Mouse (Mus musculus) MEL (cell line): ENCODE results near the gene Tmem86a. TPM values are rescaled to one million over a fixed set of nuclear protein-coding genes. Genes with fewer than 3 reads are reported as not detected.
"Not testable (repeated sequence)": the region's sequence is repeated elsewhere in the genome, so short reads cannot be mapped to it uniquely, and the experiment has no call there.

Experiments used
- DNase-seq: peaks from one replicate; pipeline ENCODE4 v3.0.0; 2011; ENCODE audit warnings: low read depth, low spot score
- H3K27ac ChIP-seq: 2 replicates; pipeline ENCODE4 v1.5.1; 2012; ENCODE audit warnings: low read depth, mild to moderate bottlenecking, control low read depth, low read length, moderate library complexity; ENCODE audit not compliant: control insufficient read depth
- H3K27me3 ChIP-seq, 2 experiments: fragments of 150-350 bp in 1 of 2; sonication (generic) in 1 of 2; 2 replicates each; pipeline ENCODE4 v1.6.1; 2012; ENCODE audit warnings: low read length in 2 of 2, mild to moderate bottlenecking in 2 of 2, improper control_type of control experiment in 1 of 2, moderate library complexity in 1 of 2; ENCODE audit not compliant: insufficient read depth in 2 of 2, control insufficient read depth in 1 of 2
- H3K36me3 ChIP-seq, 2 experiments: 2 replicates each; pipeline ENCODE4 v1.6.1; 2012 to 2014; ENCODE audit warnings: low read length in 2 of 2, improper control_type of control experiment in 1 of 2, inconsistent platforms in 1 of 2, mild to moderate bottlenecking in 1 of 2; ENCODE audit not compliant: insufficient read depth in 2 of 2, control insufficient read depth in 1 of 2
- H3K4me1 ChIP-seq, 2 experiments: fragments of 150-350 bp in 1 of 2; sonication (generic) in 1 of 2; 2 replicates each; pipeline ENCODE4 v1.6.1; 2012; ENCODE audit warnings: low read length in 2 of 2, improper control_type of control experiment in 1 of 2, mild to moderate bottlenecking in 1 of 2; ENCODE audit not compliant: insufficient read depth in 2 of 2, control insufficient read depth in 1 of 2
- H3K4me3 ChIP-seq, 2 experiments: fragments of 150-350 bp in 1 of 2; sonication (generic) in 1 of 2; 2 replicates each; pipeline ENCODE4 v1.5.1; 2012; ENCODE audit warnings: low read depth in 2 of 2, low read length in 2 of 2, mild to moderate bottlenecking in 2 of 2, moderate library complexity in 2 of 2, control low read depth in 1 of 2, improper control_type of control experiment in 1 of 2; ENCODE audit not compliant: control insufficient read depth in 1 of 2, insufficient read depth in 1 of 2
- H3K79me2 ChIP-seq: 2 replicates; pipeline ENCODE4 v1.6.1; 2012; ENCODE audit warnings: mild to moderate bottlenecking, low read length, moderate library complexity; ENCODE audit not compliant: control insufficient read depth, poor library complexity, insufficient read depth
- H3K9ac ChIP-seq: 2 replicates; pipeline ENCODE4 v1.6.1; 2012; ENCODE audit warnings: low read depth, mild to moderate bottlenecking, control low read depth, low read length, moderate library complexity; ENCODE audit not compliant: control insufficient read depth, poor library complexity, severe bottlenecking
- H3K9me3 ChIP-seq: fragments of 150-350 bp; sonication (generic); replicated peaks from 2 replicates; pipeline ENCODE4 v1.6.1; 2012; ENCODE audit warnings: mild to moderate bottlenecking, low read length, improper control_type of control experiment, moderate library complexity; ENCODE audit not compliant: insufficient read depth
- CHD1 ChIP-seq: IDR thresholded peaks from 2 replicates; pipeline ENCODE4 v1.6.1; 2012; ENCODE audit warnings: low read depth, mild to moderate bottlenecking, inconsistent platforms, low read length, improper control_type of control experiment
- JUND ChIP-seq: IDR thresholded peaks from 2 replicates; pipeline ENCODE4 v1.6.1; 2011; ENCODE audit warnings: low read depth, mild to moderate bottlenecking, improper control_type of control experiment, low read length
- MEF2A ChIP-seq: IDR thresholded peaks from 2 replicates; pipeline ENCODE4 v1.6.1; 2014; ENCODE audit warnings: low read depth, mild to moderate bottlenecking, inconsistent platforms, low read length, improper control_type of control experiment; ENCODE audit not compliant: poor library complexity, insufficient replicate concordance, severe bottlenecking; ENCODE audit errors: extremely low read depth
- MYC ChIP-seq: IDR thresholded peaks from 2 replicates; pipeline ENCODE4 v1.6.1; 2011; ENCODE audit warnings: low read depth, mild to moderate bottlenecking, low read length, improper control_type of control experiment, moderate library complexity
- NELFE ChIP-seq: IDR thresholded peaks from 2 replicates; pipeline ENCODE4 v1.6.1; 2011; ENCODE audit warnings: low read depth, low read length, improper control_type of control experiment
- SMC3 ChIP-seq: IDR thresholded peaks from 2 replicates; pipeline ENCODE4 v1.6.1; 2011; ENCODE audit warnings: low read depth, low read length, improper control_type of control experiment
- TAL1 ChIP-seq: IDR thresholded peaks from 2 replicates; pipeline ENCODE4 v1.6.1; 2012; ENCODE audit warnings: mild to moderate bottlenecking, inconsistent platforms, low read length, moderate library complexity, mixed read lengths
- UBTF ChIP-seq: IDR thresholded peaks from 2 replicates; pipeline ENCODE4 v1.6.1; 2012; ENCODE audit warnings: low read depth, mild to moderate bottlenecking, inconsistent platforms, low read length, improper control_type of control experiment, moderate library complexity, borderline replicate concordance; ENCODE audit not compliant: insufficient read depth
- USF1 ChIP-seq: IDR thresholded peaks from 2 replicates; pipeline ENCODE4 v1.6.1; 2014; ENCODE audit warnings: low read depth, mild to moderate bottlenecking, inconsistent platforms, low read length, improper control_type of control experiment, moderate library complexity
- ZKSCAN1 ChIP-seq: IDR thresholded peaks from 2 replicates; pipeline ENCODE4 v1.6.1; 2012; ENCODE audit warnings: low read depth, mild to moderate bottlenecking, inconsistent platforms, low read length, improper control_type of control experiment, moderate library complexity
- polyA plus RNA-seq, 2 experiments: library from polyadenylated mRNA; stranded (reverse) in 1 of 2; unstranded in 1 of 2; fragments of >175 nt in 1 of 2; fragments of >200 nt in 1 of 2; gene quantifications; 2 replicates each; pipeline versions ENCODE4 v1.2.1 to v1.2.4; 2012; ENCODE audit warnings: low replicate concordance in 2 of 2, low read depth in 1 of 2; ENCODE audit not compliant: insufficient read length in 2 of 2, insufficient read depth in 1 of 2, missing spikeins in 1 of 2
- total RNA-seq: library from RNA; depleted of rRNA; stranded (reverse); fragments of 300-350 nt; gene quantifications from 2 replicates; pipeline ENCODE4 v1.2.3, GENCODE M21; 2012

Gene Tmem86a
- total and polyA plus RNA-seq, 3 experiments = 0.27 to 0.54 TPM; not detected in 1

DNA sequence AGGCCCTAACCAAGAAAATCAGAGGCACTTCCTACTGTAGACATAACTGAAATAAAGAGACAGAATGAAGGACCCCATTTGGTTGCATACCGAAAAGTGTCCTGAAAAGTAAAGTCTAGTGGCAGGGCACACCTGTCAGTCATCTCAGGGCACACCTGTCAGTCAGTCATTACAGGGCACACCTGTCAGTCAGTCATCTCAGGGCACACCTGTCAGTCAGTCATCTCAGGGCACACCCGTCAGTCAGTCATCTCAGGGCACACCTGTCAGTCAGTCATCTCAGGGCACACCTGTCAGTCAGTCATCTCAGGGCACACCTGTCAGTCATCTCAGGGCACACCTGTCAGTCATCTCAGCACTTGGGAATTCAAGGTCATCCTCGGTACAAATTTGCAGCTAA is 23.5 kb upstream of the Tmem86a start:
- not testable (repeated sequence) for H3K4me1 ChIP-seq, H3K79me2 ChIP-seq, H3K4me3 ChIP-seq, H3K27me3 ChIP-seq, H3K27ac ChIP-seq, H3K9me3 ChIP-seq, DNase-seq, H3K9ac ChIP-seq, H3K36me3 ChIP-seq

DNA sequence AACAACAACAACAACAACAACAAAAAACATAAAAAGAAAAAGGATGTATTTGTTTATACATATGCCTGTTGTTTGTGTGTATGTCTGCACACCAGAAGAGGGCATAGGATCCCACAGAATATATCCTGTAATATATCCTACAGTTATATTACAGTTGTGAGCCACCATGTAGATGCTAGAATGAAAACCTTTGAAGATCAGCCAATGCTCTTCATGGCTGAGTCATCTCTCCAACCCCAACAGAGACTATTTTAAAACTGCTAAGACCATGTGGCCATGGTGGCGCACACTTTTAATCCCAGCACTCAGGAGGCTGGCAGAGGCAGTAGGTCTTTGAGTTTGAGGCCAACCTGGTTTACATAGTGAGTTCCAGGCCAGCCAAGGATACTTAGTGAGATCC is 22.9 kb upstream of the Tmem86a start:
- no peak for DNase-seq
- Histone ChIP-seq H3K36me3 (no peaks in the 10 kb centered on the region), H3K27ac (no peak overlapping the region), H3K9ac (no peak overlapping the region), H3K4me3 (no peak overlapping the region), H3K9me3 (no peaks in the 10 kb centered on the region), H3K4me1 (no peaks in the 10 kb centered on the region), H3K27me3 (no peaks in the 10 kb centered on the region; a peak in 1 of 4 replicates), H3K79me2 (no peaks in the 10 kb centered on the region)
- TF ChIP-seq CHD1 (no peak), UBTF (no peak), USF1 (no peak), MYC (no peak), MEF2A (no peak), JUND (no peak), NELFE (no peak), ZKSCAN1 (no peak)

DNA sequence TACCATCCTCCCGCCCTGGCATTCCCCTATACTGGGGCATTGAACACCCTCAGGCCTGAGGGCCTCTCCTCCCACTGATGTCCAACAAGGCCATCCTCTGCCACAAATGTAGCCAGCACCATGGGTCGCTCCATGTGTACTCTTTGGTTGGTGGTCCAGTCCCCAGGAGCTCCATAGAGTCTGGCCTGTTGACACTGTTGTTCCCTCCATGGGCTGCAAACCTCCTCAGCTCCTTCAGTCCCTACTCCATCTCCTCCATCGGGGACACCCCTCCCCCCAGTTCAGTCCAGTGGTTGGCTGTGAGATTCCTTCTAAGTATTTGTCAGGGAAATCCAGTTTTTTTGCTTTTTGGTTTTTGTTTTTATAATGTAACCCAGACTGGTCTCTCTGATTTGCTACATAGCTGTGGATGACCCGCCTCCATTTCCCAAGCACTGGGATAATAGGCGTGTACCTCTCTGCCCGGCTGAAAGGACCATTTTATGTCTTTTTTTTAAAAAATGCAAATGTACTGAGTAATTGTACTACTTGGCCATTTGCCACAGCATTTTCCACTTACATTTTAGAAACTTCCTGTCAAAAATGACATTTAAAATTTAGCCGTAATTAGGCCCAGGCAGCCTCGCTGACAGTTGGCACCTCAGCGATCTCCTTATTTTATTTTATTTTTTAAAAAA is 19.7 kb upstream of the Tmem86a start:
- H3K9ac ChIP-seq = no peak overlapping the region
- H3K36me3 ChIP-seq = no peaks in the 10 kb centered on the region
- no peak overlapping the region for H3K27ac ChIP-seq
- no peak overlapping the region for H3K4me3 ChIP-seq
- H3K79me2 ChIP-seq = no peaks in the 10 kb centered on the region
- H3K27me3 ChIP-seq = peaks cover 2 to 5% of the 10 kb centered on the region in 2 experiments; a peak in 2 of 4 replicates
- no peaks in the 10 kb centered on the region; a peak in 1 of 4 replicates for H3K4me1 ChIP-seq
- no peak for DNase-seq
- TF ChIP-seq TAL1 (no peak), SMC3 (no peak)
- H3K9me3 ChIP-seq = no peaks in the 10 kb centered on the region
